Mouse (Mus musculus): ENCODE measurements around the gene Cmc4. TPM values are rescaled to one million over a fixed set of nuclear protein-coding genes. Genes with fewer than 3 reads are reported as not detected.

Cmc4 gene
- 3.5 and 6.8 TPM in 2 replicates for polyA plus RNA-seq (2012; ENCODE audit: low replicate concordance)

GRCm38 (mm10) chrX:75415936-75416785 is at the start of gene Cmc4, which contains the start of the genes Mtcp1 and Brcc3:
TSS of gene Cmc4 (minus strand) at chrX:75416584.
TSS of gene Mtcp1 (minus strand) at chrX:75416588.
TSS of gene Brcc3 (plus strand) at chrX:75416628.

GRCm38 (mm10) chrX:75382195-75382771 is 34.1 kb downstream of the Cmc4 start, which contains the start of the genes Fundc2 and F8:
TSS of gene Fundc2 (plus strand) at chrX:75382399.
TSS of gene F8 (minus strand) at chrX:75382615.

Other genes starting within 250 kb of the Cmc4 start
- 0.17 and 3.4 TPM in 2 replicates for gene Fundc2, start 34.2 kb downstream of the Cmc4 start, polyA plus RNA-seq (2012; ENCODE audit: low replicate concordance)
- 0.05 TPM in 1 of 2 replicates, not detected in the other for gene F8, start 34.0 kb downstream of the Cmc4 start, polyA plus RNA-seq (2012; ENCODE audit: low replicate concordance)
- 0.75 TPM in 1 of 2 replicates, not detected in the other for gene Mtcp1, start within 50 bp of the Cmc4 start, polyA plus RNA-seq (2012; ENCODE audit: low replicate concordance)
- gene Brcc3, start within 50 bp of the Cmc4 start, polyA plus RNA-seq (2012; ENCODE audit: low replicate concordance): 0.08 and 5.1 TPM in 2 replicates
- gene Vbp1, start 97.7 kb upstream of the Cmc4 start, polyA plus RNA-seq (2012; ENCODE audit: low replicate concordance): 0.90 and 0.96 TPM in 2 replicates
- gene Rab39b, start 161.6 kb upstream of the Cmc4 start, polyA plus RNA-seq (2012; ENCODE audit: low replicate concordance): 0.07 TPM in 1 of 2 replicates, not detected in the other

Data from leukemia stem cell, adult 10-12 weeks (primary cell).